Mouse (Mus musculus) CH12.LX (cell line): Measurements from ENCODE around the gene Chpf2. TPM values are rescaled to one million over a fixed set of nuclear protein-coding genes. Genes with fewer than 3 reads are reported as not detected.

Experiments
- DNase-seq: peaks from one replicate; pipeline ENCODE4 v3.0.0-alpha.2; 2013; ENCODE audit errors: extremely low read depth
- H3K27ac ChIP-seq: 2 replicates; pipeline ENCODE4 v1.5.1; 2012; ENCODE audit warnings: low read depth, mild to moderate bottlenecking, control low read depth, moderate library complexity; ENCODE audit not compliant: insufficient read depth
- H3K27me3 ChIP-seq: replicated peaks from 2 replicates; pipeline ENCODE3; 2012; ENCODE audit warnings: inconsistent platforms
- H3K36me3 ChIP-seq, 2 experiments: replicated peaks in 1 of 2; 2 replicates each; pipeline versions ENCODE3 to v1.6.1; 2012; ENCODE audit warnings: inconsistent platforms in 1 of 2, low read length in 1 of 2, mild to moderate bottlenecking in 1 of 2, mixed read lengths in 1 of 2, moderate library complexity in 1 of 2; ENCODE audit not compliant: control insufficient read depth in 1 of 2, insufficient read depth in 1 of 2
- H3K4me1 ChIP-seq, 2 experiments: 2 replicates each; pipeline ENCODE4 v1.6.1; 2012; ENCODE audit warnings: inconsistent platforms in 1 of 2, moderate library complexity in 1 of 2; ENCODE audit not compliant: insufficient read depth in 2 of 2, control insufficient read depth in 1 of 2
- H3K4me2 ChIP-seq: 2 replicates; pipeline ENCODE4 v1.6.1; 2012; ENCODE audit warnings: low read depth, mild to moderate bottlenecking, control low read depth; ENCODE audit not compliant: poor library complexity, insufficient read depth, severe bottlenecking
- H3K4me3 ChIP-seq, 3 experiments: fragments of 150-350 bp in 1 of 3; sonication (generic) in 1 of 3; replicated peaks in 1 of 3; 2 replicates each; pipeline versions ENCODE3 to v1.5.1; 2011 to 2012; ENCODE audit warnings: low read depth in 2 of 3, low read length in 2 of 3, mild to moderate bottlenecking in 2 of 3, moderate library complexity in 2 of 3, control low read depth in 1 of 3, improper control_type of control experiment in 1 of 3, inconsistent platforms in 1 of 3, mixed read lengths in 1 of 3; ENCODE audit not compliant: poor library complexity in 1 of 3
- H3K79me2 ChIP-seq: replicated peaks from 2 replicates; pipeline ENCODE4 v1.6.1; 2012; ENCODE audit warnings: mild to moderate bottlenecking, moderate library complexity; ENCODE audit not compliant: control insufficient read depth, poor library complexity, insufficient read depth, severe bottlenecking; ENCODE audit errors: extremely low read depth
- H3K9ac ChIP-seq: 2 replicates; pipeline ENCODE4 v1.6.1; 2012; ENCODE audit warnings: low read depth, mild to moderate bottlenecking, control low read depth, moderate library complexity; ENCODE audit not compliant: insufficient read depth
- H3K9me3 ChIP-seq: replicated peaks from 2 replicates; pipeline ENCODE3; 2012; ENCODE audit warnings: low read length, inconsistent platforms, mixed read lengths
- BHLHE40 ChIP-seq: IDR thresholded peaks from 2 replicates; pipeline ENCODE4 v1.6.1; 2011; ENCODE audit warnings: mild to moderate bottlenecking, low read depth, low read length, improper control_type of control experiment
- CHD1 ChIP-seq: IDR thresholded peaks from 2 replicates; pipeline ENCODE4 v1.6.1; 2012; ENCODE audit warnings: low read depth, low read length, improper control_type of control experiment, inconsistent platforms
- EP300 ChIP-seq: IDR thresholded peaks from 2 replicates; pipeline ENCODE4 v1.6.1; 2011; ENCODE audit warnings: low read length, improper control_type of control experiment
- ETS1 ChIP-seq: conservative IDR thresholded peaks from 2 replicates; pipeline ENCODE4 v1.6.1; 2012; ENCODE audit warnings: low read depth, mild to moderate bottlenecking, inconsistent platforms, low read length, improper control_type of control experiment, moderate library complexity
- IRF4 ChIP-seq: IDR thresholded peaks from 2 replicates; pipeline ENCODE4 v1.6.1; 2014; ENCODE audit warnings: low read depth, mild to moderate bottlenecking, inconsistent platforms, low read length, improper control_type of control experiment
- JUND ChIP-seq: conservative IDR thresholded peaks from 2 replicates; pipeline ENCODE4 v1.6.1; 2011; ENCODE audit warnings: low read depth, low read length, improper control_type of control experiment
- MAX ChIP-seq: IDR thresholded peaks from 2 replicates; pipeline ENCODE4 v1.6.1; 2011; ENCODE audit warnings: low read length, improper control_type of control experiment
- MEF2A ChIP-seq: IDR thresholded peaks from 2 replicates; pipeline ENCODE4 v1.6.1; 2014; ENCODE audit warnings: low read depth, mild to moderate bottlenecking, inconsistent platforms, low read length, improper control_type of control experiment, borderline replicate concordance
- NELFE ChIP-seq: IDR thresholded peaks from 2 replicates; pipeline ENCODE4 v1.6.1; 2011; ENCODE audit warnings: low read depth, low read length, improper control_type of control experiment
- NRF1 ChIP-seq: IDR thresholded peaks from 2 replicates; pipeline ENCODE4 v1.6.1; 2014; ENCODE audit warnings: low read depth, mild to moderate bottlenecking, inconsistent platforms, low read length, improper control_type of control experiment, moderate library complexity
- POLR2AphosphoS2 ChIP-seq: IDR thresholded peaks from 2 replicates; pipeline ENCODE4 v1.6.1; 2011; ENCODE audit warnings: low read depth, low read length, improper control_type of control experiment
- RAD21 ChIP-seq: IDR thresholded peaks from 2 replicates; pipeline ENCODE4 v1.6.1; 2011; ENCODE audit warnings: low read depth, mild to moderate bottlenecking, low read length, improper control_type of control experiment, moderate library complexity
- RCOR1 ChIP-seq: conservative IDR thresholded peaks from 2 replicates; pipeline ENCODE4 v1.6.1; 2012; ENCODE audit warnings: low read depth, mild to moderate bottlenecking, inconsistent platforms, low read length, improper control_type of control experiment
- SIN3A ChIP-seq: IDR thresholded peaks from 2 replicates; pipeline ENCODE4 v1.6.1; 2012; ENCODE audit warnings: low read length, improper control_type of control experiment, inconsistent platforms
- SMC3 ChIP-seq: IDR thresholded peaks from 2 replicates; pipeline ENCODE4 v1.6.1; 2011; ENCODE audit warnings: low read depth, low read length, improper control_type of control experiment
- TCF12 ChIP-seq: IDR thresholded peaks from 2 replicates; pipeline ENCODE4 v1.6.1; 2014; ENCODE audit warnings: low read depth, mild to moderate bottlenecking, inconsistent platforms, low read length, improper control_type of control experiment
- UBTF ChIP-seq: IDR thresholded peaks from 2 replicates; pipeline ENCODE4 v1.6.1; 2012; ENCODE audit warnings: low read depth, mild to moderate bottlenecking, inconsistent platforms, low read length, improper control_type of control experiment, moderate library complexity
- USF1 ChIP-seq: IDR thresholded peaks from 2 replicates; pipeline ENCODE4 v1.6.1; 2014; ENCODE audit warnings: low read depth, mild to moderate bottlenecking, inconsistent platforms, low read length, improper control_type of control experiment
- USF2 ChIP-seq: conservative IDR thresholded peaks from 2 replicates; pipeline ENCODE4 v1.6.1; 2011; ENCODE audit warnings: low read depth, low read length, improper control_type of control experiment
- ZMIZ1 ChIP-seq: IDR thresholded peaks from 2 replicates; pipeline ENCODE4 v1.6.1; 2012; ENCODE audit warnings: low read depth, mild to moderate bottlenecking, inconsistent platforms, low read length, improper control_type of control experiment
- dilution Hi-C: fragments of 300-500 bp; cut with MboI; formaldehyde crosslinking; loops from 2 replicates; pipeline ENCODE4 v1.14.3; 2020; ENCODE audit warnings: low sequenced_read_pairs; ENCODE audit not compliant: extremely low pct_unique_long_range_greater_than_20kb, extremely low pct_ligation_motif_present
- in situ Hi-C: fragments of 300-500 bp; cut with MboI; formaldehyde crosslinking; loops from 3 replicates; pipeline ENCODE4 v1.14.3; 2019; ENCODE audit warnings: low sequenced_read_pairs, low pct_ligation_motif_present, low pct_unique_long_range_greater_than_20kb, mixed read lengths
- polyA plus RNA-seq: library from polyadenylated mRNA; unstranded; fragments of >175 nt; gene quantifications from 2 replicates; pipeline ENCODE4 v1.2.1, GENCODE M21; 2012; ENCODE audit warnings: low read depth; ENCODE audit not compliant: insufficient read length
- total RNA-seq, 2 experiments: library from RNA; depleted of rRNA; stranded (reverse); fragments of 300-350 nt in 1 of 2; fragments of >200 nt in 1 of 2; gene quantifications; 2 replicates each; pipeline ENCODE4 v1.2.3; 2012 to 2014

Gene Chpf2
- total and polyA plus RNA-seq, 3 experiments: 11.2 to 22.8 (median 20.4) TPM

- TF ChIP-seq UBTF: no peak
- TF ChIP-seq NELFE: no peak
- TF ChIP-seq RCOR1: no peak
- no peak for TF ChIP-seq SIN3A
- TF ChIP-seq CHD1: no peak
- TF ChIP-seq RAD21: no peak
- no peak for TF ChIP-seq SMC3
- TF ChIP-seq IRF4: no peak
- no peak for TF ChIP-seq JUND
- no peak for TF ChIP-seq NRF1
- TF ChIP-seq EP300: no peak
- no peak for TF ChIP-seq USF2
- TF ChIP-seq BHLHE40: no peak
- no peak for TF ChIP-seq ZMIZ1
- TF ChIP-seq USF1: no peak
- no peak for TF ChIP-seq POLR2AphosphoS2
- TF ChIP-seq MAX: no peak
- TF ChIP-seq TCF12: no peak
- no peak for TF ChIP-seq MEF2A
- TF ChIP-seq ETS1: no peak
- no peak for DNase-seq
- in situ Hi-C loops: no loop called here
Measured at GRCm38 (mm10) chr5:24639081-24639480, 52.5 kb downstream of the Chpf2 start.

More at GRCm38 (mm10) chr5:24639081-24639480, 52.5 kb downstream of the Chpf2 start:
- no peak overlapping the region for H3K27ac ChIP-seq
- dilution Hi-C loops: no loop called here
- H3K4me2 ChIP-seq: no peak overlapping the region
- H3K4me1 ChIP-seq: peaks cover 9 to 15% of the 10 kb centered on the region in 2 experiments
- H3K9me3 ChIP-seq: no peaks in the 10 kb centered on the region
- no peak overlapping the region for H3K9ac ChIP-seq
- no peak overlapping the region for H3K4me3 ChIP-seq
- no peaks in the 10 kb centered on the region for H3K36me3 ChIP-seq
- H3K27me3 ChIP-seq: peaks cover 10% of the 10 kb centered on the region
- H3K79me2 ChIP-seq: no peaks in the 10 kb centered on the region

Other genes starting within 250 kb of the Chpf2 start
- 1.7 and 2.8 TPM in 2 replicates for gene Kcnh2, start 235.1 kb upstream of the Chpf2 start, total RNA-seq (2012; rRNA removed)
- gene Kcnh2, start 235.1 kb upstream of the Chpf2 start, total RNA-seq (2014; rRNA removed): 0.20 and 0.30 TPM in 2 replicates
- gene Kcnh2, start 235.1 kb upstream of the Chpf2 start, polyA plus RNA-seq: 0.59 and 0.95 TPM in 2 replicates
- gene Nos3, start 221.9 kb upstream of the Chpf2 start, total RNA-seq (2012; rRNA removed): 0.30 and 0.34 TPM in 2 replicates
- gene Nos3, start 221.9 kb upstream of the Chpf2 start, total RNA-seq (2014; rRNA removed): 0.22 and 0.36 TPM in 2 replicates
- 0.31 and 0.37 TPM in 2 replicates for gene Nos3, start 221.9 kb upstream of the Chpf2 start, polyA plus RNA-seq
- gene Atg9b, start 194.6 kb upstream of the Chpf2 start, total RNA-seq (2012; rRNA removed): 0.46 and 0.81 TPM in 2 replicates
- 0.68 and 0.86 TPM in 2 replicates for gene Atg9b, start 194.6 kb upstream of the Chpf2 start, total RNA-seq (2014; rRNA removed)
- 1.1 and 1.3 TPM in 2 replicates for gene Atg9b, start 194.6 kb upstream of the Chpf2 start, polyA plus RNA-seq
- gene Abcb8, start 193.1 kb upstream of the Chpf2 start, total RNA-seq (2012; rRNA removed): 50.3 and 58.7 TPM in 2 replicates
- gene Abcb8, start 193.1 kb upstream of the Chpf2 start, total RNA-seq (2014; rRNA removed): 31.0 and 34.7 TPM in 2 replicates
- gene Abcb8, start 193.1 kb upstream of the Chpf2 start, polyA plus RNA-seq: 36.9 and 45.4 TPM in 2 replicates
- 0.25 TPM in 1 of 2 replicates, not detected in the other for gene Asic3, start 173.3 kb upstream of the Chpf2 start, total RNA-seq (2012; rRNA removed)
- not detected in 2 replicates for gene Asic3, start 173.3 kb upstream of the Chpf2 start, total RNA-seq (2014; rRNA removed)
- gene Asic3, start 173.3 kb upstream of the Chpf2 start, polyA plus RNA-seq: 1.1 and 1.3 TPM in 2 replicates
- 10.4 and 12.1 TPM in 2 replicates for gene Cdk5, start 163.2 kb upstream of the Chpf2 start, total RNA-seq (2012; rRNA removed)
- gene Cdk5, start 163.2 kb upstream of the Chpf2 start, total RNA-seq (2014; rRNA removed): 7.4 and 9.2 TPM in 2 replicates
- 25.1 and 26.6 TPM in 2 replicates for gene Cdk5, start 163.2 kb upstream of the Chpf2 start, polyA plus RNA-seq
- 17.2 and 18.6 TPM in 2 replicates for gene Slc4a2, start 162.9 kb upstream of the Chpf2 start, total RNA-seq (2012; rRNA removed)
- gene Slc4a2, start 162.9 kb upstream of the Chpf2 start, total RNA-seq (2014; rRNA removed): 12.7 and 12.9 TPM in 2 replicates
- gene Slc4a2, start 162.9 kb upstream of the Chpf2 start, polyA plus RNA-seq: 27.2 and 27.3 TPM in 2 replicates
- 61.2 and 61.4 TPM in 2 replicates for gene Fastk, start 141.5 kb upstream of the Chpf2 start, total RNA-seq (2012; rRNA removed)
- gene Fastk, start 141.5 kb upstream of the Chpf2 start, total RNA-seq (2014; rRNA removed): 41.8 and 44.8 TPM in 2 replicates
- 88.0 and 88.1 TPM in 2 replicates for gene Fastk, start 141.5 kb upstream of the Chpf2 start, polyA plus RNA-seq
- gene Tmub1, start 138.9 kb upstream of the Chpf2 start, total RNA-seq (2012; rRNA removed): 9.6 and 13.1 TPM in 2 replicates
- 6.1 and 7.6 TPM in 2 replicates for gene Tmub1, start 138.9 kb upstream of the Chpf2 start, total RNA-seq (2014; rRNA removed)
- 8.6 and 11.2 TPM in 2 replicates for gene Tmub1, start 138.9 kb upstream of the Chpf2 start, polyA plus RNA-seq
- 43.5 and 46.3 TPM in 2 replicates for gene Agap3, start 134.6 kb upstream of the Chpf2 start, total RNA-seq (2012; rRNA removed)
- gene Agap3, start 134.6 kb upstream of the Chpf2 start, total RNA-seq (2014; rRNA removed): 12.8 and 15.4 TPM in 2 replicates
- 37.9 and 38.0 TPM in 2 replicates for gene Agap3, start 134.6 kb upstream of the Chpf2 start, polyA plus RNA-seq
- 0.04 and 0.08 TPM in 2 replicates for gene Gbx1, start 59.5 kb upstream of the Chpf2 start, total RNA-seq (2012; rRNA removed)
- gene Gbx1, start 59.5 kb upstream of the Chpf2 start, total RNA-seq (2014; rRNA removed): not detected in 2 replicates
- 0.07 and 0.13 TPM in 2 replicates for gene Gbx1, start 59.5 kb upstream of the Chpf2 start, polyA plus RNA-seq
- not detected in 2 replicates for gene Asb10, start 45.8 kb upstream of the Chpf2 start, total RNA-seq (2012; rRNA removed)
- not detected in 2 replicates for gene Asb10, start 45.8 kb upstream of the Chpf2 start, total RNA-seq (2014; rRNA removed)
- gene Asb10, start 45.8 kb upstream of the Chpf2 start, polyA plus RNA-seq: not detected in 2 replicates
- gene 4931409K22Rik, start 29.9 kb upstream of the Chpf2 start, total RNA-seq (2012; rRNA removed): not detected in 2 replicates
- not detected in 2 replicates for gene 4931409K22Rik, start 29.9 kb upstream of the Chpf2 start, total RNA-seq (2014; rRNA removed)
- gene 4931409K22Rik, start 29.9 kb upstream of the Chpf2 start, polyA plus RNA-seq: not detected in 2 replicates
- 118 and 152 TPM in 2 replicates for gene Abcf2, start 9.3 kb upstream of the Chpf2 start, total RNA-seq (2012; rRNA removed)
- gene Abcf2, start 9.3 kb upstream of the Chpf2 start, total RNA-seq (2014; rRNA removed): 162 and 169 TPM in 2 replicates
- gene Abcf2, start 9.3 kb upstream of the Chpf2 start, polyA plus RNA-seq: 160 and 162 TPM in 2 replicates
- 1.3 and 1.5 TPM in 2 replicates for gene Smarcd3, start 37.7 kb downstream of the Chpf2 start, total RNA-seq (2012; rRNA removed)
- gene Smarcd3, start 37.7 kb downstream of the Chpf2 start, total RNA-seq (2014; rRNA removed): not detected in 2 replicates
- gene Smarcd3, start 37.7 kb downstream of the Chpf2 start, polyA plus RNA-seq: 2.2 and 2.8 TPM in 2 replicates
- gene Nub1, start 98.8 kb downstream of the Chpf2 start, total RNA-seq (2012; rRNA removed): 48.5 and 58.1 TPM in 2 replicates
- 66.5 and 69.3 TPM in 2 replicates for gene Nub1, start 98.8 kb downstream of the Chpf2 start, total RNA-seq (2014; rRNA removed)
- 83.2 and 86.2 TPM in 2 replicates for gene Nub1, start 98.8 kb downstream of the Chpf2 start, polyA plus RNA-seq
- gene Wdr86, start 144.0 kb downstream of the Chpf2 start, total RNA-seq (2012; rRNA removed): 0.08 TPM in 2 replicates
- gene Wdr86, start 144.0 kb downstream of the Chpf2 start, total RNA-seq (2014; rRNA removed): not detected in 2 replicates
- 0.05 and 0.16 TPM in 2 replicates for gene Wdr86, start 144.0 kb downstream of the Chpf2 start, polyA plus RNA-seq
- gene Crygn, start 171.3 kb downstream of the Chpf2 start, total RNA-seq (2012; rRNA removed): 2.0 TPM in 1 of 2 replicates, not detected in the other
- gene Crygn, start 171.3 kb downstream of the Chpf2 start, total RNA-seq (2014; rRNA removed): not detected in 2 replicates
- gene Crygn, start 171.3 kb downstream of the Chpf2 start, polyA plus RNA-seq: not detected in 2 replicates